Mouse (Mus musculus) midbrain, embryonic 14.5 days (tissue): ENCODE data around the gene Washc1. TPM values are rescaled to one million over a fixed set of nuclear protein-coding genes. Genes with fewer than 3 reads are reported as not detected.

Experiments used
- ATAC-seq: fragments of 200-750 bp; cut with Nextera tagmentation; 2 replicates; pipeline ENCODE4 v1.8.0; 2017; ENCODE audit warnings: moderate number of reproducible peaks, moderate library complexity; ENCODE audit not compliant: low FRiP score, low TSS enrichment
- DNase-seq: peaks from one replicate; pipeline ENCODE4 v3.0.0-alpha.2; 2015
- H3K27ac ChIP-seq: fragments of 300-500 bp; sonication (generic); replicated peaks from 2 replicates; pipeline ENCODE4 v1.5.1; 2014; ENCODE audit warnings: mild to moderate bottlenecking, low read depth, low read length, moderate library complexity
- H3K27me3 ChIP-seq: fragments of 300-500 bp; sonication (generic); 2 replicates; pipeline ENCODE4 v1.6.1; 2014; ENCODE audit warnings: low read length, control low read depth, mixed read lengths; ENCODE audit not compliant: control insufficient read depth, insufficient read depth
- H3K36me3 ChIP-seq: fragments of 300-500 bp; sonication (generic); 2 replicates; pipeline ENCODE4 v1.6.1; 2014; ENCODE audit warnings: low read length, control low read depth; ENCODE audit not compliant: control insufficient read depth, insufficient read depth
- H3K4me1 ChIP-seq: fragments of 300-500 bp; sonication (generic); 2 replicates; pipeline ENCODE4 v1.6.1; 2014; ENCODE audit warnings: mild to moderate bottlenecking, antibody characterized with exemption, low read length, control low read depth; ENCODE audit not compliant: control insufficient read depth, insufficient read depth
- H3K4me2 ChIP-seq: fragments of 300-500 bp; sonication (generic); 2 replicates; pipeline ENCODE4 v1.6.1; 2014; ENCODE audit warnings: mild to moderate bottlenecking, low read length, moderate library complexity
- H3K4me3 ChIP-seq: fragments of 300-500 bp; sonication (generic); replicated peaks from 2 replicates; pipeline ENCODE4 v1.5.1; 2014; ENCODE audit warnings: low read depth, low read length
- H3K9ac ChIP-seq: fragments of 300-500 bp; sonication (generic); replicated peaks from 2 replicates; pipeline ENCODE4 v1.6.1; 2014; ENCODE audit warnings: mild to moderate bottlenecking, low read length, moderate library complexity
- H3K9me3 ChIP-seq: fragments of 300-500 bp; sonication (generic); 2 replicates; pipeline ENCODE4 v1.6.1; 2016; ENCODE audit warnings: low read length, control low read depth, mixed read lengths; ENCODE audit not compliant: control insufficient read depth
- whole genome bisulfite sequencing: fragments of 180-500 bp; shearing (Covaris S2); extraction: QIAGEN DNeasy Blood & Tissue Kit; methylation state at CpG from one replicate; pipeline ENCODE4 v1.1.7; 2014; 5-methylcytosine and 5-hydroxymethylcytosine counted together
- polyA plus RNA-seq: library from polyadenylated mRNA; unstranded; fragments of >200 nt; fragmentation: Nextera tagmentation; extraction: Ambion mirVana; gene quantifications from 2 replicates; pipeline ENCODE4 v1.2.1, GENCODE M21; 2014

The Washc1 gene
- polyA plus RNA-seq, 1 experiment from 2014 or later: 36.2 TPM

GRCm38 (mm10) chr17:66084486-66084885, 26.9 kb upstream of the Washc1 start:
- H3K4me3 ChIP-seq: no peak overlapping the region
- H3K9me3 ChIP-seq: no peaks in the 10 kb centered on the region
- WGBS: 90% methylated on average over 1 of the region's 1 CpGs
- DNase-seq: no peak
- H3K9ac ChIP-seq: no peak overlapping the region
- no peaks in the 10 kb centered on the region for H3K27me3 ChIP-seq
- H3K4me2 ChIP-seq: no peak overlapping the region
- peaks cover 55% of the 10 kb centered on the region for H3K36me3 ChIP-seq
- no peak for ATAC-seq
- H3K4me1 ChIP-seq: no peaks in the 10 kb centered on the region
- no peak overlapping the region for H3K27ac ChIP-seq

- H3K9ac ChIP-seq: no peak overlapping the region
- no peak for ATAC-seq
- H3K4me1 ChIP-seq: no peaks in the 10 kb centered on the region
- no peaks in the 10 kb centered on the region for H3K9me3 ChIP-seq
- no peak overlapping the region for H3K27ac ChIP-seq
- no peak for DNase-seq
- 100% methylated on average over 1 of the region's 1 CpGs for WGBS
- H3K27me3 ChIP-seq: no peaks in the 10 kb centered on the region
- H3K36me3 ChIP-seq: peaks cover 52% of the 10 kb centered on the region
- no peak overlapping the region for H3K4me3 ChIP-seq
- H3K4me2 ChIP-seq: no peak overlapping the region
Measured at GRCm38 (mm10) chr17:66085038-66085437, 26.3 kb upstream of the Washc1 start.

- H3K36me3 ChIP-seq: peaks cover 33% of the 10 kb centered on the region
- no peak for ATAC-seq
- H3K27ac ChIP-seq: no peak overlapping the region
- no peak overlapping the region for H3K4me2 ChIP-seq
- no peak for DNase-seq
- H3K9me3 ChIP-seq: no peaks in the 10 kb centered on the region
- no peaks in the 10 kb centered on the region for H3K4me1 ChIP-seq
- no peaks in the 10 kb centered on the region for H3K27me3 ChIP-seq
- no peak overlapping the region for H3K4me3 ChIP-seq
- H3K9ac ChIP-seq: no peak overlapping the region
Measured at GRCm38 (mm10) chr17:66090251-66090650, 21.1 kb upstream of the Washc1 start.

GRCm38 (mm10) chr17:66091392-66091791, 20.0 kb upstream of the Washc1 start:
- Histone ChIP-seq H3K27me3 (no peaks in the 10 kb centered on the region), H3K4me1 (no peaks in the 10 kb centered on the region), H3K27ac (no peak overlapping the region), H3K4me2 (no peak overlapping the region), H3K9ac (no peak overlapping the region), H3K4me3 (no peak overlapping the region), H3K36me3 (peaks cover 24% of the 10 kb centered on the region), H3K9me3 (no peaks in the 10 kb centered on the region)
- 88% methylated on average over 2 of the region's 2 CpGs for WGBS
- DNase-seq: no peak
- no peak for ATAC-seq

DNA sequence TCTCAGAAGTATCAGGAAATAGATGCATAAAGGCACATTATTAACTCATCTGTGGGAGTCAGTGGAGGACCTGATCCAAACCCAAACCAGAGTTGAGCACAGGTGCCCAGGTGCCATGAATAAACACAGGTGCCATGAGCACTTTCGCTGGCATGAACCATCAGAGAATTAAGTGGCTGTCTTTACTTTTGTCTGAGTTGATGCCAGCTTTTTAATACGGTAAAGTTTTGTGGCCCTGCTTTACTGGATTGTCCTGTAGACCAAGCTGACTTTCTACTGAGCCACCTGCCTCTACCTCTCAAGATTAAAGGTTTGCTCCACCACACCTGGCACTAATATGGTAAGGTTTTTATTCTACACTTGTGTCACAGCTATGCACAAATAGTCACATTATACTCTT, 19.3 kb upstream of the Washc1 start:
- Histone ChIP-seq H3K9me3 (no peaks in the 10 kb centered on the region), H3K27ac (no peak overlapping the region), H3K4me3 (no peak overlapping the region), H3K4me1 (no peaks in the 10 kb centered on the region), H3K4me2 (no peak overlapping the region), H3K27me3 (no peaks in the 10 kb centered on the region), H3K36me3 (peaks cover 23% of the 10 kb centered on the region), H3K9ac (no peak overlapping the region)
- ATAC-seq: no peak
- WGBS: 99% methylated on average over 2 of the region's 2 CpGs
- DNase-seq: no peak

DNA sequence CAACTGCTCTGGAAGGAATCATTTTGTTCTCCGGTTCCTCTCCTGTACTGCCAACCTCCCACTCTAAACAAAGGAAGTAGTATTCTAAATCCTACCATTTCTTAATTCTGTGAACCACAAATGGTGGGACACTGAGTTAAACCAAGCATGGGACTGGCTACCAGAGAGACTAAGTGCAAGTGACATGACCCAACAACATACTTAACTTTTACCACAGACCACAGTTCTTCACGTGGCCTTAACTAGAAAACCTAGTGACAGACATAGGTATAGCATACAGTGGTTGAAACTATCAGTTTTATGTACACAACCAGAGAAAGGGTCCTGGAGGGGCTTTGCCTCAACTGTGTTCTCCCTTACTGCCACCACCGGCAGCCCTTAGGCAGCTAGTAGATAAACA, 18.7 kb upstream of the Washc1 start:
- Histone ChIP-seq H3K36me3 (peaks cover 17% of the 10 kb centered on the region), H3K9me3 (no peaks in the 10 kb centered on the region), H3K4me2 (no peak overlapping the region), H3K27ac (no peak overlapping the region), H3K4me1 (no peaks in the 10 kb centered on the region), H3K27me3 (no peaks in the 10 kb centered on the region), H3K4me3 (no peak overlapping the region), H3K9ac (no peak overlapping the region)
- 90% methylated on average over 3 of the region's 3 CpGs for WGBS
- DNase-seq (no peak), ATAC-seq (no peak)

- Histone ChIP-seq H3K27ac (peak overlapping the region; percentile 93), H3K4me3 (peak overlapping the region; percentile 95), H3K36me3 (no peaks in the 10 kb centered on the region), H3K9ac (peak overlapping the region; percentile 96), H3K4me1 (peaks cover 15% of the 10 kb centered on the region), H3K9me3 (no peaks in the 10 kb centered on the region), H3K4me2 (peak overlapping the region; percentile 77), H3K27me3 (no peaks in the 10 kb centered on the region)
- no peak; the same call in 1 of the 2 replicates for ATAC-seq
- DNase-seq: peak; percentile 65
- under 1% methylated on average over 41 of the region's 41 CpGs for WGBS
Measured at GRCm38 (mm10) chr17:66100566-66101379, 10.6 kb upstream of the Washc1 start.

- H3K27me3 ChIP-seq: no peaks in the 10 kb centered on the region
- peak within 1 kb of the TSS; percentile 96 for H3K9ac ChIP-seq
- H3K36me3 ChIP-seq: no peaks in the 10 kb centered on the region
- H3K4me2 ChIP-seq: peak within 1 kb of the TSS; percentile 77
- peak; percentile 100 for DNase-seq
- H3K9me3 ChIP-seq: no peaks in the 10 kb centered on the region
- ATAC-seq: peak; percentile 98
- peaks cover 15% of the 10 kb centered on the region for H3K4me1 ChIP-seq
- peak within 1 kb of the TSS; percentile 93 for H3K27ac ChIP-seq
- H3K4me3 ChIP-seq: peak within 1 kb of the TSS; percentile 95
- under 1% methylated on average over 67 of the region's 67 CpGs for WGBS
Measured at GRCm38 (mm10) chr17:66101380-66102330, 9.7 kb upstream of the Washc1 start, which contains the start of gene Ndufv2. TSS of gene Ndufv2 (minus strand) at chr17:66101559.
